Mouse (Mus musculus): ENCODE measurements around the gene Gfod1.

Gene Gfod1

DNA sequence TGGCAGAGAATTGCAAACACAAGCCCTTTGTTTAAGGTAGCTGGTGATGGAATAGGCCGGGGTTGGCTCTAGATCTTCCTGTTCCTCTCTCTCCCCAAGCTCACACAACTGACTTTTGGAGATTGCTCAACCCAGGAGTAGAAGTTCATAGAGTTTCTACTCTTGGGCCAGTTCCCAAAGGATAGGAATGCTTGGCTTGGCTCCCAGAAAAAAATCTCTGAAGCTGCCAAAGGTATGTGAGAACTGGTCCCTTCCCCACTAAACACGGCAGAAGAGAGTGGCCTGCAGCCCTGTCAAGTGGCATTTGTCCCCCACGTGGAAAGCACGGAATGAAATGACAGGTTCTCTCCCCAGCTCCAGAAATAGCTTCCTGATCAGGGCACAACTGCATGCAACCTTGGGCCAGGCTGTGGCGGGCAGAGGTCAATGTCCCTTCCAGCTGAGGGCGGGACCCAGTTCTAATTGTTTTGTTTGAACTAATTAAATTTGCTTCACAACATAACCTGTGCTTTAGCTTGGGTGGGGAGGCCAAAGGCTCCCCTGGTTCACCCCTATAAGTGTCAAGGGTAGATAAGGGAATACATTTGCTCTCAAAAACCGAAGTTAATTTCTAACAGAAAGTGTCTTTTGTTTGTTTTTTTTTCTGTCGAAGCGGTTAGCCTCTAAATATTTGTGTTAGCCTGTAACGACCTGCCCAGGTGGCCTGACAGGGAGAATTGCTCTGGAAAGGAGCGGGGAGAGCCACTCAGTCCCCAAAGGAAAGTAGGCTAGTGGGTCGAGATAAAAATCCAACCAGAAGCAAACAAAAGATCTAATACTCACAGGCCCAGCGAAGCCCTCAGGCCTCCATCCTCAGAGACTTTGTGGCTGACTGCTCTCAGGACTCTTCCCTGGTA, 71.8 kb downstream of the Gfod1 start:
- CTCF ChIA-PET, result interaction anchor here (0.6 kb wide), 1 partner anchor 68 kb away, joined by 5 read pairs; no protein-coding TSS in a partner anchor

GRCm38 (mm10) chr13:43230842-43231241, 73.1 kb downstream of the Gfod1 start:
- CTCF ChIA-PET, result interaction anchor here (0.6 kb wide), 1 partner anchor 296 kb away, joined by 4 read pairs; no protein-coding TSS in a partner anchor

GRCm38 (mm10) chr13:43230238-43230637, 73.7 kb downstream of the Gfod1 start:
- CTCF ChIA-PET, result no interaction called here

- CTCF ChIA-PET, result no interaction called here
Observed at GRCm38 (mm10) chr13:43229767-43230166, 74.2 kb downstream of the Gfod1 start.

DNA sequence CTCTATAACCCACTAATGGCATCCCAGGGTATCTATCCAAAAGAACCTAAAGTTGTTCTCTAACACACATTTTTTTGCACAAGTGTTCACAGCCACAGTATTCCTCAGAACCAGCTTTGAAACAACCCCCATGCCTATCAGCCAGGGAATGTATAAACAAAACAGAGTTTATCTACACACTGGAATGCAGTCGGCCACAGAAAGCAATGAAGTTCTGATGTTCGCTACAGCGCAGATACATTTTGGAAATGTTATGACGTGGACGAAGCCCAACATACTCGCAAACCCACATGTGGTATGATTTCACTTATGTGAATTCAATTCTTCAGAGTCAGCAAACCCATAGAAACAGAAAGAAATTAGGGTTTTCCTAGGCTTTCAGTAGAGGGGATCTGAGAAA, 75.8 kb downstream of the Gfod1 start:
- CTCF ChIA-PET, result no interaction called here

DNA sequence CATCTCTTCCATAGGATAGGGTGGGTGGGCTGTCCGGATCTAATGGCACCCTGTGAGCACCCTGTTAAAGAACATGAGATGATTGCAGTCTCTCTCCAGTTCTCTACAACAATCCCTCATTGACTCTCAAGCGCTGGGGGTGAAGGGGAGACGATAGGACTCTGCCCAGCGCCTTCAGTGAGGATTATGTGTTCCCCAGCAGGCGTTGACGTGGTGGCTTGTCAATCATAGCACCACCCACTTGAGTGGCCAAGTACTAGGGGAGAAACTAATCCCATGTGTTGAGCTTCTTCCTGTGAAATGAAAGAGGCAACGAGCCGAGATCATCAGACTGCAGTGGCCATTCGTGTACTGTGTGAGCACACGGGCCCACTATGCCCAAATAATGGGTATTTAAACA, 77.9 kb downstream of the Gfod1 start:
- CTCF ChIA-PET, result interaction anchor here (0.6 kb wide), 1 partner anchor 1714 kb away, joined by 5 read pairs; no protein-coding TSS in a partner anchor

GRCm38 (mm10) chr13:43225161-43225560, 78.8 kb downstream of the Gfod1 start:
- CTCF ChIA-PET, result interaction anchor here (0.6 to 0.9 kb wide), 3 partner anchors 9 to 96 kb away, joined by 3 read pairs; no protein-coding TSS in a partner anchor

- CTCF ChIA-PET, result interaction anchor here (0.6 to 0.8 kb wide), 2 partner anchors 18 to 42 kb away, joined by 7 to 8 read pairs; no protein-coding TSS in a partner anchor
Observed at GRCm38 (mm10) chr13:43222084-43222483, 81.9 kb downstream of the Gfod1 start.

GRCm38 (mm10) chr13:43221290-43221689, 82.7 kb downstream of the Gfod1 start:
- CTCF ChIA-PET, result interaction anchor here (0.8 kb wide), 1 partner anchor 17 kb away, joined by 7 read pairs; no protein-coding TSS in a partner anchor

DNA sequence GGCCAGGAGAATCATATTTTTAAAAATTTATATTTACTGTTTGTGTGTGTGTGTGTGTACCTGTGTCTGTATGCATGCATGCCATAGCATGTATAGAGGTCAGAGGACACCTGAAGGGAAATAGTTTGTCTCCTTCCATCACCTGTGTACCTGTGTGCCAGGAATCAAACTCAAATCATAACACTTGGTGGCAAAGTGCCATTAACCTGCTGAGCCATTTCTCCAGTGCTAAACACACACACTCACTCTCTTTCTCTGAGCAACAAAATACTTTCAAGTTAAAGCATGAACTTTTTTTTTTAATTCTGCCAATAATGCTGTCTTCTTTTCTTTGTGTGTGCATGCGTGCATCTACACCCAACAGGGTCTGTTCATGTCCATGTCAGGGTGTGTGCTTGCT, 83.3 kb downstream of the Gfod1 start:
- CTCF ChIA-PET, result interaction anchor here (0.6 to 0.7 kb wide), 2 partner anchors 416 to 485 kb away, joined by 3 to 6 read pairs; no protein-coding TSS in a partner anchor

GRCm38 (mm10) chr13:43218764-43219163, 85.2 kb downstream of the Gfod1 start:
- CTCF ChIA-PET, result interaction anchor here (0.6 kb wide), 1 partner anchor 988 kb away, joined by 7 read pairs; no protein-coding TSS in a partner anchor

- CTCF ChIA-PET, result interaction anchor here (0.6 kb wide), 1 partner anchor 989 kb away, joined by 7 read pairs; no protein-coding TSS in a partner anchor
Observed at GRCm38 (mm10) chr13:43218284-43218683, 85.7 kb downstream of the Gfod1 start.

DNA sequence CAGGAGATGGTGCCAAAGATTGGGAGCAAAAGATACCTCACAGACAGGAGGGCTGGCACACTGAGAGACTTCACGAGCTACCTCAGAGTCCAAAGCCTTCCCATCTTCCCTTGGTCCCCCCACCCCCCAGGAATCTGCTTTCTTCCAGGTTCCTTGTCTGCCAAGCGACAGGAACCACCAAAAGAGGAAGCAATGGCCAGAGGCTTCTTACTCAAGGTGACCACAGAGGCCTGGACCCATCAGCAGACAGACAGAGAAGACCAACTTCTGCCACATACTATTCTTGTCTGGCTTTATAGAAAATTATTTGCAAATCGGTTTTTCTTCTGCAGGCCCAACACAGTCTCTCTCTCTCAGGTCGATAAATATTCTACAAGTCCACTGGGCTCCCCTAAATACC, 86.3 kb downstream of the Gfod1 start:
- CTCF ChIA-PET, result no interaction called here

GRCm38 (mm10) chr13:43217059-43217458, 86.9 kb downstream of the Gfod1 start:
- CTCF ChIA-PET, result interaction anchor here (0.6 to 0.7 kb wide), 2 partner anchors 8 to 199 kb away, joined by 3 to 5 read pairs; no protein-coding TSS in a partner anchor

DNA sequence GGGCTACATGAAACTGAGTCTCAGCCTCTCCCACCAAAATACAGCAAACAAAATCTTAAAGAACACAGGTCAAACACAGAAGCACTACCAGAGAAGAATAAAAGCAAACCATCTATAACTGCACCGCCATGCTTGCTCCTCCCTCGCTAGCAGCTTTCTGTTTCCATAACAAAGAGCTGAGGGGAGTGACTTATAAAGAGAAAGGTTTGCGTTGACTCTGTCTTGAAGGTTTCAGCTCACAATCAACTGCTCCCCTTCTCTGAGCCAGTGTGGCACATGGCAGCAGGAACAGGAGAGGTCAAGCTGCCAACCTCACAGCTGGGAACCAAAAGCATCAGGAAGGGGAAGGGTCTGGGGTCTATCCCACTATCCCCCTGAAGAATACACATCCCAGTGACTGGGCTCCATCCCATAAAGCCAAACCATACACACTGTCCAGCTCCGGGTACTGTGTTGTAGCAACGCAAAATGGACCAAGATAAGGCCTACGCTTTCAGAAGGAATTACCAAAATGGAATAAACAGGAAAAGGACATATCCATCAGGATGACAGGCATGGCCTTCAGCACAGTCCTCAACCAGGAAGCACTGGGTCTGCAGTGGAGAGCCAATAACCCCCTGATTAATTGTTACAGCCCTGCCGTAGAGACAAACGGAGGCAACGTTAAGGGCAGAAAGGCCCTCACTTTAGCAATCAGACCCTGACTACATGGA, 87.8 kb downstream of the Gfod1 start:
- CTCF ChIA-PET, result interaction anchor here (0.7 to 1.5 kb wide), 2 partner anchors 7 to 9 kb away, joined by 3 to 4 read pairs; no protein-coding TSS in a partner anchor

- CTCF ChIA-PET, result interaction anchor here (1.5 kb wide), 1 partner anchor 8 kb away, joined by 4 read pairs; no protein-coding TSS in a partner anchor
Observed at GRCm38 (mm10) chr13:43215144-43215993, 88.6 kb downstream of the Gfod1 start.

DNA sequence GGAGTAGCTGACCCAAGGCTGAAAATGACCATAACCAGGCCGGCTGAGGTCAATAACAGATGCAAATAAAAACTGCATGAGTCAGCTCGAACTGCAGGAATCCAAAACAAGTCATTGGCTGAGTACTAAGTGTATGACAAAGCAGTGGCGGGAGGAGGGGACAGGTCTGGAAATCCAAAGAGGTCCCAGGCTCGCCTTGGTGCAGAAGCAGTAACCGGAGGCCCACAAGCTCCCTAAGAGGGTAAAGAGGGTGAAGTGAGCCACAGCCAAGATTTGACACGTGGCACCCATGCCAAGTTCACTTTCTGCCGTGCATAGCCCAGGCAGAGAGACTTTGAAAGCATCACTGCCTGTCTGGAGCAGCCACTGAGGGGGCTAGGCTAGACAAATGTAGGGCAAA, 91.6 kb downstream of the Gfod1 start:
- CTCF ChIA-PET, result interaction anchor here (1.0 kb wide), 1 partner anchor 9 kb away, joined by 3 read pairs; no protein-coding TSS in a partner anchor

GRCm38 (mm10) chr13:43210956-43211355, 93.0 kb downstream of the Gfod1 start:
- CTCF ChIA-PET, result interaction anchor here (0.6 to 1.0 kb wide), 2 partner anchors 10 to 299 kb away, joined by 3 to 4 read pairs; no protein-coding TSS in a partner anchor

- CTCF ChIA-PET, result interaction anchor here (0.6 kb wide), 1 partner anchor 101 kb away, joined by 3 read pairs; no protein-coding TSS in a partner anchor
Observed at GRCm38 (mm10) chr13:43209560-43209959, 94.4 kb downstream of the Gfod1 start.

GRCm38 (mm10) chr13:43208914-43209439, 95.0 kb downstream of the Gfod1 start:
- CTCF ChIA-PET, result interaction anchor here (0.6 kb wide), 1 partner anchor 101 kb away, joined by 3 read pairs; no protein-coding TSS in a partner anchor

Measured in spleen, embryonic (tissue).